Mouse (Mus musculus): Measurements from ENCODE around the gene Sis. TPM values are rescaled to one million over a fixed set of nuclear protein-coding genes. Genes with fewer than 3 reads are reported as not detected.

The Sis gene
- polyA plus RNA-seq (2015; fragmentation: Nextera tagmentation; extraction: Ambion mirVana) = 0.72 TPM in 1 of 2 replicates, not detected in the other

GRCm38 (mm10) chr3:72967675-72968074 is at the start of gene Sis:
Gene Sis (minus strand): TSS chr3:72967863.
- no peaks in the 10 kb centered on the region for H3K36me3 ChIP-seq (ENCODE audit: control insufficient read depth, insufficient read depth)
- no peak for ATAC-seq (replicated peaks; ENCODE audit: extremely low read depth, insufficient read depth, low FRiP score)
- H3K9me3 ChIP-seq (replicated peaks; ENCODE audit: control insufficient read depth, low read length) = no peaks in the 10 kb centered on the region
- H3K27ac ChIP-seq (ENCODE audit: low read length) = no peak within 1 kb of the TSS
- no peaks in the 10 kb centered on the region for H3K27me3 ChIP-seq (ENCODE audit: control insufficient read depth, insufficient read depth, low read length)
- no peak within 1 kb of the TSS for H3K9ac ChIP-seq (ENCODE audit: low read length)
- H3K4me3 ChIP-seq (ENCODE audit: low read length) = no peak within 1 kb of the TSS
- H3K4me2 ChIP-seq (ENCODE audit: low read depth, low read length) = no peak within 1 kb of the TSS
- no peaks in the 10 kb centered on the region for H3K4me1 ChIP-seq (ENCODE audit: control insufficient read depth, insufficient read depth, low read length)

GRCm38 (mm10) chr3:73006045-73006444 is 38.4 kb upstream of the Sis start:
- Histone ChIP-seq H3K9ac (ENCODE audit: low read length) (no peak overlapping the region), H3K4me3 (ENCODE audit: low read length) (no peak overlapping the region), H3K4me2 (ENCODE audit: low read depth, low read length) (no peak overlapping the region), H3K9me3 (replicated peaks; ENCODE audit: control insufficient read depth, low read length) (no peaks in the 10 kb centered on the region), H3K27ac (ENCODE audit: low read length) (no peak overlapping the region), H3K36me3 (ENCODE audit: control insufficient read depth, insufficient read depth) (no peaks in the 10 kb centered on the region), H3K4me1 (ENCODE audit: control insufficient read depth, insufficient read depth, low read length) (no peaks in the 10 kb centered on the region), H3K27me3 (ENCODE audit: control insufficient read depth, insufficient read depth, low read length) (no peaks in the 10 kb centered on the region)
- WGBS = 11% methylated on average over 6 of the region's 6 CpGs
- ATAC-seq (replicated peaks; ENCODE audit: extremely low read depth, insufficient read depth, low FRiP score) = no peak

GRCm38 (mm10) chr3:73002933-73003696 is 35.5 kb upstream of the Sis start:
- no peak overlapping the region for H3K4me2 ChIP-seq (ENCODE audit: low read depth, low read length)
- H3K4me1 ChIP-seq (ENCODE audit: control insufficient read depth, insufficient read depth, low read length) = no peaks in the 10 kb centered on the region
- 85% methylated on average over 4 of the region's 4 CpGs for WGBS
- H3K9ac ChIP-seq (ENCODE audit: low read length) = no peak overlapping the region
- no peaks in the 10 kb centered on the region for H3K27me3 ChIP-seq (ENCODE audit: control insufficient read depth, insufficient read depth, low read length)
- no peaks in the 10 kb centered on the region for H3K36me3 ChIP-seq (ENCODE audit: control insufficient read depth, insufficient read depth)
- no peak overlapping the region for H3K27ac ChIP-seq (ENCODE audit: low read length)
- no peak overlapping the region for H3K4me3 ChIP-seq (ENCODE audit: low read length)
- no peaks in the 10 kb centered on the region for H3K9me3 ChIP-seq (replicated peaks; ENCODE audit: control insufficient read depth, low read length)
- ATAC-seq (replicated peaks; ENCODE audit: extremely low read depth, insufficient read depth, low FRiP score) = no peak

GRCm38 (mm10) chr3:72997517-72997916 is 29.9 kb upstream of the Sis start:
- no peaks in the 10 kb centered on the region for H3K4me1 ChIP-seq (ENCODE audit: control insufficient read depth, insufficient read depth, low read length)
- H3K9me3 ChIP-seq (replicated peaks; ENCODE audit: control insufficient read depth, low read length) = no peaks in the 10 kb centered on the region
- no peaks in the 10 kb centered on the region for H3K27me3 ChIP-seq (ENCODE audit: control insufficient read depth, insufficient read depth, low read length)
- ATAC-seq (replicated peaks; ENCODE audit: extremely low read depth, insufficient read depth, low FRiP score) = no peak
- H3K27ac ChIP-seq (ENCODE audit: low read length) = no peak overlapping the region
- no peak overlapping the region for H3K4me2 ChIP-seq (ENCODE audit: low read depth, low read length)
- H3K4me3 ChIP-seq (ENCODE audit: low read length) = no peak overlapping the region
- 60% methylated on average over 4 of the region's 4 CpGs for WGBS
- H3K9ac ChIP-seq (ENCODE audit: low read length) = no peak overlapping the region
- no peaks in the 10 kb centered on the region for H3K36me3 ChIP-seq (ENCODE audit: control insufficient read depth, insufficient read depth)

GRCm38 (mm10) chr3:72990992-72991391 is 23.3 kb upstream of the Sis start:
- H3K9ac ChIP-seq (ENCODE audit: low read length) = no peak overlapping the region
- 49% methylated on average over 2 of the region's 2 CpGs for WGBS
- ATAC-seq (replicated peaks; ENCODE audit: extremely low read depth, insufficient read depth, low FRiP score) = no peak

GRCm38 (mm10) chr3:72976602-72977001 is 8.9 kb upstream of the Sis start:
- Histone ChIP-seq H3K4me2 (ENCODE audit: low read depth, low read length) (no peak overlapping the region), H3K27ac (ENCODE audit: low read length) (no peak overlapping the region), H3K4me3 (ENCODE audit: low read length) (no peak overlapping the region), H3K9me3 (replicated peaks; ENCODE audit: control insufficient read depth, low read length) (no peaks in the 10 kb centered on the region; the same call in 1 of the 2 replicates), H3K36me3 (ENCODE audit: control insufficient read depth, insufficient read depth) (no peaks in the 10 kb centered on the region), H3K4me1 (ENCODE audit: control insufficient read depth, insufficient read depth, low read length) (no peaks in the 10 kb centered on the region), H3K27me3 (ENCODE audit: control insufficient read depth, insufficient read depth, low read length) (no peaks in the 10 kb centered on the region), H3K9ac (ENCODE audit: low read length) (no peak overlapping the region)
- WGBS = 57% methylated on average over 3 of the region's 3 CpGs
- no peak for ATAC-seq (replicated peaks; ENCODE audit: extremely low read depth, insufficient read depth, low FRiP score)

More at GRCm38 (mm10) chr3:72990992-72991391, 23.3 kb upstream of the Sis start:
- Histone ChIP-seq H3K4me3 (ENCODE audit: low read length) (no peak overlapping the region), H3K36me3 (ENCODE audit: control insufficient read depth, insufficient read depth) (no peaks in the 10 kb centered on the region), H3K4me1 (ENCODE audit: control insufficient read depth, insufficient read depth, low read length) (no peaks in the 10 kb centered on the region), H3K27ac (ENCODE audit: low read length) (no peak overlapping the region), H3K9me3 (replicated peaks; ENCODE audit: control insufficient read depth, low read length) (no peaks in the 10 kb centered on the region), H3K4me2 (ENCODE audit: low read depth, low read length) (no peak overlapping the region), H3K27me3 (ENCODE audit: control insufficient read depth, insufficient read depth, low read length) (no peaks in the 10 kb centered on the region)

GRCm38 (mm10) chr3:72918919-72919526 is 48.6 kb downstream of the Sis start:
- WGBS = 68% methylated on average over 4 of the region's 4 CpGs
- Histone ChIP-seq H3K27me3 (ENCODE audit: control insufficient read depth, insufficient read depth, low read length) (no peaks in the 10 kb centered on the region), H3K4me2 (ENCODE audit: low read depth, low read length) (no peak overlapping the region), H3K27ac (ENCODE audit: low read length) (no peak overlapping the region), H3K4me1 (ENCODE audit: control insufficient read depth, insufficient read depth, low read length) (no peaks in the 10 kb centered on the region), H3K9ac (ENCODE audit: low read length) (no peak overlapping the region), H3K9me3 (replicated peaks; ENCODE audit: control insufficient read depth, low read length) (no peaks in the 10 kb centered on the region), H3K4me3 (ENCODE audit: low read length) (no peak overlapping the region), H3K36me3 (ENCODE audit: control insufficient read depth, insufficient read depth) (no peaks in the 10 kb centered on the region)
- no peak for ATAC-seq (replicated peaks; ENCODE audit: extremely low read depth, insufficient read depth, low FRiP score)

- Histone ChIP-seq H3K9ac (ENCODE audit: low read length) (no peak overlapping the region), H3K27me3 (ENCODE audit: control insufficient read depth, insufficient read depth, low read length) (no peaks in the 10 kb centered on the region), H3K4me1 (ENCODE audit: control insufficient read depth, insufficient read depth, low read length) (no peaks in the 10 kb centered on the region), H3K27ac (ENCODE audit: low read length) (no peak overlapping the region), H3K4me2 (ENCODE audit: low read depth, low read length) (no peak overlapping the region), H3K36me3 (ENCODE audit: control insufficient read depth, insufficient read depth) (no peaks in the 10 kb centered on the region), H3K9me3 (replicated peaks; ENCODE audit: control insufficient read depth, low read length) (no peaks in the 10 kb centered on the region), H3K4me3 (ENCODE audit: low read length) (no peak overlapping the region)
- 54% methylated on average over 1 of the region's 1 CpGs for WGBS
- ATAC-seq (replicated peaks; ENCODE audit: extremely low read depth, insufficient read depth, low FRiP score) = no peak
Measured at GRCm38 (mm10) chr3:72882501-72882900, 85.2 kb downstream of the Sis start.

- no peaks in the 10 kb centered on the region for H3K36me3 ChIP-seq (ENCODE audit: control insufficient read depth, insufficient read depth)
- no peak overlapping the region for H3K4me3 ChIP-seq (ENCODE audit: low read length)
- no peaks in the 10 kb centered on the region for H3K4me1 ChIP-seq (ENCODE audit: control insufficient read depth, insufficient read depth, low read length)
- no peaks in the 10 kb centered on the region for H3K27me3 ChIP-seq (ENCODE audit: control insufficient read depth, insufficient read depth, low read length)
- ATAC-seq (replicated peaks; ENCODE audit: extremely low read depth, insufficient read depth, low FRiP score) = no peak
- H3K9me3 ChIP-seq (replicated peaks; ENCODE audit: control insufficient read depth, low read length) = no peaks in the 10 kb centered on the region
- no peak overlapping the region for H3K9ac ChIP-seq (ENCODE audit: low read length)
- H3K4me2 ChIP-seq (ENCODE audit: low read depth, low read length) = no peak overlapping the region
- no peak overlapping the region for H3K27ac ChIP-seq (ENCODE audit: low read length)
Measured at GRCm38 (mm10) chr3:72868141-72868540, 99.5 kb downstream of the Sis start.

Measured in heart, embryonic 16.5 days (tissue).